Mouse (Mus musculus) liver, embryonic 15.5 days (tissue): ENCODE measurements at regions not wholly inside any gene's neighbourhood (a gene's known extent, or its start where the extent isn't known, plus 50 kb on each side); places are given as distances from the start of the nearest gene placed in this dataset.

Experiments
- ATAC-seq: fragments of 200-750 bp; cut with Nextera tagmentation; 2 replicates; pipeline ENCODE4 v1.8.0; 2017; ENCODE audit warnings: moderate number of reproducible peaks, mild to moderate bottlenecking, moderate library complexity; ENCODE audit not compliant: insufficient read depth
- H3K27ac ChIP-seq: fragments of 300-500 bp; sonication (generic); replicated peaks from 2 replicates; pipeline ENCODE4 v1.5.1; 2015; ENCODE audit warnings: mild to moderate bottlenecking, inconsistent platforms
- H3K27me3 ChIP-seq: fragments of 300-500 bp; sonication (generic); 2 replicates; pipeline ENCODE4 v1.6.1; 2015; ENCODE audit warnings: mild to moderate bottlenecking, inconsistent platforms
- H3K36me3 ChIP-seq: fragments of 300-500 bp; sonication (generic); replicated peaks from 2 replicates; pipeline ENCODE4 v1.6.1; 2015; ENCODE audit warnings: moderate library complexity, mild to moderate bottlenecking, inconsistent platforms
- H3K4me1 ChIP-seq: fragments of 300-500 bp; sonication (generic); replicated peaks from 2 replicates; pipeline ENCODE4 v1.6.1; 2015; ENCODE audit warnings: inconsistent platforms
- H3K4me2 ChIP-seq: fragments of 300-500 bp; sonication (generic); 2 replicates; pipeline ENCODE4 v1.6.1; 2015; ENCODE audit warnings: moderate library complexity, mild to moderate bottlenecking, inconsistent platforms
- H3K4me3 ChIP-seq: fragments of 300-500 bp; sonication (generic); replicated peaks from 2 replicates; pipeline ENCODE4 v1.5.1; 2015; ENCODE audit warnings: mild to moderate bottlenecking, inconsistent platforms
- H3K9ac ChIP-seq: fragments of 300-500 bp; sonication (generic); 2 replicates; pipeline ENCODE4 v1.6.1; 2015; ENCODE audit warnings: moderate library complexity, mild to moderate bottlenecking, inconsistent platforms
- H3K9me3 ChIP-seq: fragments of 300-500 bp; sonication (generic); replicated peaks from 2 replicates; pipeline ENCODE4 v1.6.1; 2016; ENCODE audit warnings: inconsistent platforms
- WGBS: fragments of 180-500 bp; shearing (Covaris S2); methylation state at CpG from one replicate; pipeline ENCODE4 v1.1.7; 2015; ENCODE audit warnings: mixed read lengths; ENCODE audit not compliant: insufficient replicate concordance; 5-methylcytosine and 5-hydroxymethylcytosine counted together

- Histone ChIP-seq H3K4me1 (peaks cover 61% of the 10 kb centered on the region), H3K36me3 (no peaks in the 10 kb centered on the region), H3K4me2 (peak overlapping the region; percentile 39), H3K9me3 (no peaks in the 10 kb centered on the region), H3K4me3 (0 out of 2 replicates have a peak overlapping the region, but pooled peaks have one; percentile 1), H3K27me3 (no peaks in the 10 kb centered on the region), H3K9ac (peak overlapping the region; percentile 22; the same call in 1 of the 2 replicates), H3K27ac (peak overlapping the region; percentile 75)
- ATAC-seq: peak; percentile 29
- 10% methylated on average over 13 of the region's 13 CpGs for WGBS
Observed at GRCm38 (mm10) chr7:64011563-64012267, 73.0 kb upstream of the Klf13 start.

GRCm38 (mm10) chr7:64010640-64011039 lies 71.9 kb upstream of the Klf13 start:
- H3K4me2 ChIP-seq: no peak overlapping the region
- no peaks in the 10 kb centered on the region for H3K36me3 ChIP-seq
- no peak overlapping the region for H3K4me3 ChIP-seq
- H3K27me3 ChIP-seq: no peaks in the 10 kb centered on the region
- H3K27ac ChIP-seq: no peak overlapping the region
- peaks cover 67% of the 10 kb centered on the region for H3K4me1 ChIP-seq
- WGBS: 75% methylated on average over 3 of the region's 3 CpGs
- no peak for ATAC-seq
- H3K9me3 ChIP-seq: no peaks in the 10 kb centered on the region
- no peak overlapping the region for H3K9ac ChIP-seq

- Histone ChIP-seq H3K4me1 (peaks cover 45% of the 10 kb centered on the region), H3K4me2 (no peak overlapping the region), H3K4me3 (no peak overlapping the region), H3K27ac (no peak overlapping the region), H3K36me3 (no peaks in the 10 kb centered on the region), H3K9me3 (no peaks in the 10 kb centered on the region), H3K27me3 (no peaks in the 10 kb centered on the region), H3K9ac (no peak overlapping the region)
- ATAC-seq: no peak
- WGBS: 70% methylated on average over 3 of the region's 3 CpGs
Observed at GRCm38 (mm10) chr7:64007766-64008165, 69.1 kb upstream of the Klf13 start.

GRCm38 (mm10) chr7:64006935-64007334 lies 68.2 kb upstream of the Klf13 start:
- H3K4me2 ChIP-seq: no peak overlapping the region
- 81% methylated on average over 4 of the region's 4 CpGs for WGBS
- H3K27me3 ChIP-seq: no peaks in the 10 kb centered on the region
- no peaks in the 10 kb centered on the region for H3K36me3 ChIP-seq
- no peak overlapping the region for H3K4me3 ChIP-seq
- no peak for ATAC-seq
- peak overlapping the region; percentile 29; the same call in 1 of the 2 replicates for H3K27ac ChIP-seq
- H3K9me3 ChIP-seq: no peaks in the 10 kb centered on the region
- peaks cover 43% of the 10 kb centered on the region for H3K4me1 ChIP-seq
- no peak overlapping the region for H3K9ac ChIP-seq

- Histone ChIP-seq H3K9me3 (no peaks in the 10 kb centered on the region), H3K27ac (no peak overlapping the region), H3K27me3 (no peaks in the 10 kb centered on the region), H3K36me3 (no peaks in the 10 kb centered on the region), H3K4me1 (peaks cover 43% of the 10 kb centered on the region), H3K4me3 (no peak overlapping the region), H3K9ac (no peak overlapping the region), H3K4me2 (no peak overlapping the region)
- 84% methylated on average over 1 of the region's 1 CpGs for WGBS
- ATAC-seq: no peak
Observed at GRCm38 (mm10) chr7:64005765-64006164, 67.0 kb upstream of the Klf13 start.

- Histone ChIP-seq H3K27me3 (no peaks in the 10 kb centered on the region), H3K27ac (no peak overlapping the region), H3K36me3 (no peaks in the 10 kb centered on the region), H3K4me2 (no peak overlapping the region), H3K4me3 (no peak overlapping the region), H3K9me3 (no peaks in the 10 kb centered on the region), H3K4me1 (peaks cover 54% of the 10 kb centered on the region), H3K9ac (no peak overlapping the region)
- no peak for ATAC-seq
- 75% methylated on average over 5 of the region's 5 CpGs for WGBS
Observed at GRCm38 (mm10) chr7:64003904-64004303, 65.2 kb upstream of the Klf13 start.

- H3K36me3 ChIP-seq: no peaks in the 10 kb centered on the region
- 44% methylated on average over 9 of the region's 9 CpGs for WGBS
- peaks cover 69% of the 10 kb centered on the region for H3K4me1 ChIP-seq
- no peak overlapping the region for H3K4me3 ChIP-seq
- H3K27ac ChIP-seq: peak overlapping the region; percentile 86
- H3K9ac ChIP-seq: no peak overlapping the region
- no peak for ATAC-seq
- H3K9me3 ChIP-seq: no peaks in the 10 kb centered on the region
- H3K4me2 ChIP-seq: peak overlapping the region; percentile 23; the same call in 1 of the 2 replicates
- H3K27me3 ChIP-seq: no peaks in the 10 kb centered on the region
Observed at GRCm38 (mm10) chr7:64001611-64002111, 62.9 kb upstream of the Klf13 start.

- 39% methylated on average over 6 of the region's 6 CpGs for WGBS
- Histone ChIP-seq H3K9me3 (no peaks in the 10 kb centered on the region), H3K36me3 (no peaks in the 10 kb centered on the region), H3K4me1 (peaks cover 83% of the 10 kb centered on the region), H3K4me3 (no peak overlapping the region), H3K27me3 (no peaks in the 10 kb centered on the region), H3K4me2 (peak overlapping the region; percentile 9), H3K9ac (peak overlapping the region; percentile 25), H3K27ac (peak overlapping the region; percentile 86)
- peak; percentile 59 for ATAC-seq
Observed at GRCm38 (mm10) chr7:63998995-63999960, 60.6 kb upstream of the Klf13 start.

GRCm38 (mm10) chr7:63997997-63998396 lies 59.3 kb upstream of the Klf13 start:
- Histone ChIP-seq H3K4me1 (peaks cover 93% of the 10 kb centered on the region), H3K27ac (peak overlapping the region; percentile 86), H3K9me3 (no peaks in the 10 kb centered on the region), H3K9ac (no peak overlapping the region), H3K27me3 (no peaks in the 10 kb centered on the region), H3K4me2 (no peak overlapping the region), H3K36me3 (no peaks in the 10 kb centered on the region), H3K4me3 (no peak overlapping the region)
- 82% methylated on average over 3 of the region's 3 CpGs for WGBS
- ATAC-seq: no peak

GRCm38 (mm10) chr7:63996581-63997098 lies 57.9 kb upstream of the Klf13 start:
- Histone ChIP-seq H3K27me3 (no peaks in the 10 kb centered on the region), H3K9me3 (no peaks in the 10 kb centered on the region), H3K4me2 (peak overlapping the region; percentile 44), H3K4me3 (no peak overlapping the region), H3K27ac (peak overlapping the region; percentile 86), H3K9ac (peak overlapping the region; percentile 20; the same call in 1 of the 2 replicates), H3K4me1 (peaks cover 97% of the 10 kb centered on the region), H3K36me3 (no peaks in the 10 kb centered on the region)
- 18% methylated on average over 6 of the region's 6 CpGs for WGBS
- ATAC-seq: peak; percentile 82
